Mouse (Mus musculus) effector memory CD4-positive, alpha-beta T cell, adult 5 months (primary cell): Measurements from ENCODE around the gene Gm6871. TPM values are rescaled to one million over a fixed set of nuclear protein-coding genes. Genes with fewer than 3 reads are reported as not detected.

Experiments used
- polyA plus RNA-seq: library from polyadenylated mRNA; unstranded; fragments of 100-300 nt; shearing (Covaris generic); gene quantifications from one replicate; pipeline ENCODE4 v1.2.1, GENCODE M21; 2017

Gene Gm6871
- not detected for polyA plus RNA-seq

DNA sequence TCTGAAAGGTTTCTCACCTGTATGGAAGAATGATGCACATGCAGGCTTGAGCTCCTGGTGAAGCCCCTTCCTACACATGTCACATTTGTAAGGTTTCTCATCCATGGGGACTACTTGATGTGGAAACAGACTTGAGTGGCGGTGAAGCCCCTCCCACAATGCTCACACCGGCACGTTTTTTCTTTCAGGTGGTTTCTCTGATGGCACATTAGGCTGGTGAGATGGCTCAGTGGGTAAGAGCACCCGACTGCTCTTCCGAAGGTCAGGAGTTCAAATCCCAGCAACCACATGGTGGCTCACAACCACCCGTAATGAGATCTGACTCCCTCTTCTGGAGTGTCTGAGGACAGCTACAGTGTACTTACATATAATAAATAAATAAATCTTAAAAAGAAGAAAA, at the start of gene Gm6871:
TSS of gene Gm6871 (minus strand) at position 101 of the 400 bp plus-strand sequence.

DNA sequence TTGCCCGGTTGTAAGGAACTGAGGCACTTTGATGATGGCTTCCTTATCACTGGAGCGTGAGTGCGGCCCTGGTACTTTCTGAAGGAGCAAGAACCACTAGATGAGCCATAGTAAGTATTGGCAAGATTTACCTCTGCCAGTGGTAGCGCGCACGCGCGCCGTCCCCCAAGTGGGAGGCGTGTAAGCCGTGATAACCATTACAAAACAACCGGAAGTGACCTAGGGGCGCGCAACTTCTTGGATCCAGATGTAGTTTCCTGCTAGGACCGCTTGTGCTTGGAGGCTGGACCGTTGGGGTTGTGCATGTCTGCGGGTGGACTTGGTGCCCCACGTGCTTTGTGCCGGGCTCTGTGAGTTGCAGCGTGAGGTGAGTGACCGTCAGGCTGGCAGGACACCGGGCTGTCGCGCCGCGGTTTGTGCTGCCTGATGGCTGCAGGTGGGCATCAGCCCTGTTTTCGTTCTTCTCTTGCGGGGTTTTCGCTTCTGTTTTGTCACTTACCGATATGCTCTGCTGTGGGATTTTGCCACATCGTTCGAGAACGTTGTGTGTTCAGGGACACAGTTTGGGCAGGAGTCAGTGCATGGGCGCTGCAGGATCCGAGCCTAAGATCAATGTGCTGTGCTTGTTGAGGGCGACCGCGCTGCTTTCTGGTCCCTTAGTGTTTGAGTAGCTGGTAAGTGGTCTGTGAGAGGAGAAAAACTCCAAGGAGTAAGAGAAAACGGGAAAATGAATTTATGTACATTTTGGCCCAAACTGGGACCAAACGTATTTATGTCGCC, 25.8 kb upstream of the Gm6871 start, which contains the start of gene 2610021A01Rik:
TSS of gene 2610021A01Rik (plus strand) at position 197 of the 780 bp plus-strand sequence.

DNA sequence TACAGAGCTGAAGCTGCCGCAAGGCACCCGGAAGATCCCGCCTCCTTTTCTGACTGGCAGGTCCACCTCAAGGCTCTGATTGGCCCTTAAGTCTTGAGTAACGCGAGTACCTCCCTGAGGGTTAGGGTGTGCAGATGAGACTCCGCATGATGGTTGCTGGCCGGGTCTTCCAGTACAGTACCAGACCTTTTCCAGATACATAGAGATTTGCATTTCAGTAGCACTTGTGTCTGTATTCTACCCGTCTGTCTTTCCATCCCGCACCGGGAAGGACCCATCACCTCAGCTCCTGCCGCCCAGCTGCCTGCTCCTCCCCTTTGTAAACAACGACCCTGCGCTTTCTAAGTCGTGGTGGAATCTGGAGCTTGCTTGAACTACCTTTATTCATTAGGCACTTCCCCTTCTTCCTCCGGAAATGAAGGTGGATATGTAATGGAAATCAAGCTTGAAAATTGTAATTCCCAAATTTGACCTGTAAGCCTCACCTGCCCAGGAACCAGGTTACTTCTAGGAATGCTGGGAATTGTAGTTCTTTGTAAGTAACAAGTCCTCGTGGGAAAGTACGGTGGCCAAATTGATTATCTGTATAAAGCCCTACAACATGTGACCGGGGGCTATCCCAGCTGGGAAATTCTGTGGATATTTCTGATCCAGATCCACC, 73.9 kb downstream of the Gm6871 start, which contains the start of the genes Gm20449 and AW146154:
TSS of gene Gm20449 (minus strand) at position 29 of the 661 bp plus-strand sequence.
TSS of gene AW146154 (minus strand) at position 502 of the 661 bp plus-strand sequence.

Other genes starting within 250 kb of the Gm6871 start
- gene AI987944, start 180.3 kb downstream of the Gm6871 start, polyA plus RNA-seq, result 28.0 TPM
- gene Vmn2r57, start 125.0 kb downstream of the Gm6871 start, polyA plus RNA-seq, result not detected
- gene Gm20449, start 74.2 kb downstream of the Gm6871 start, polyA plus RNA-seq, result not detected
- gene AW146154, start 73.8 kb downstream of the Gm6871 start, polyA plus RNA-seq, result 6.7 TPM
- 14.3 TPM for gene 2610021A01Rik, start 25.6 kb upstream of the Gm6871 start, polyA plus RNA-seq
- 13.9 TPM for gene Zfp788, start 59.5 kb upstream of the Gm6871 start, polyA plus RNA-seq